Mouse (Mus musculus): ENCODE results near the gene Gbx2. TPM values are rescaled to one million over a fixed set of nuclear protein-coding genes. Genes with fewer than 3 reads are reported as not detected.

The Gbx2 gene
- 0.55 and 0.73 TPM in 2 replicates for polyA plus RNA-seq (2012; rRNA removed)
- polyA plus RNA-seq (2014; fragmentation: Nextera tagmentation; extraction: Ambion mirVana) = 0.58 and 0.63 TPM in 2 replicates

DNA sequence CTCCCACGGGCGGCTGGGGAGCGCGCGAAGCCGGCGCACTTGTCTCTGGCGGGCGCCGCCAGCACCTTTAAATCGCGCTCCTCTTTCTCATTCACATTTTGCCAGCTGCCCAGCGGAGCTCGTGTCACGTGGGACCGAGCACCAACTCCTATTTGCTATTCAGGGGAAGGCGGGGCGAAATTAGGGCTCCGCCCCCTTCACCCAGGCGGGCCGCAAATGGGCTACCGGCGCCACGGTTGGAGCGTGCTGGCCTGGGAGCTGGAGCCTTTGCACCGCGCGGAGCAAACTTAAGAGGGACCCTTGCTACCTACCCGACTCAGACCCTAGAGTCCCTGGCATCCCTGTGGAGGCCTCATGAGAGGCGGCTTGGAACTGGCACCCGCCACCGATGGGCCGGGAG is at the start of gene Gbx2:
TSS of gene Gbx2 (minus strand) at position 60 of the 400 bp plus-strand sequence.
- WGBS (ENCODE audit: insufficient replicate concordance) = 1% methylated on average over 32 of the region's 33 CpGs
- Histone ChIP-seq H3K27me3 (ENCODE audit: control insufficient read depth, insufficient read depth, low read length) (peaks cover 98% of the 10 kb centered on the region), H3K9me3 (ENCODE audit: control insufficient read depth, low read length) (no peaks in the 10 kb centered on the region), H3K4me1 (replicated peaks; ENCODE audit: control insufficient read depth in 2 of 2, insufficient read depth in 2 of 2, low read length in 1 of 2) (no peaks in the 10 kb centered on the region), H3K4me3 (ENCODE audit: insufficient read depth in 1 of 2, low read depth in 2 of 2, low read length in 2 of 2) (peak within 1 kb of the TSS; percentile 6 to 45), H3K27ac (no peak within 1 kb of the TSS), H3K9ac (replicated peaks) (no peak within 1 kb of the TSS), H3K36me3 (replicated peaks; ENCODE audit: control insufficient read depth, insufficient read depth, low read depth) (no peaks in the 10 kb centered on the region), H3K4me2 (ENCODE audit: low read depth) (peak within 1 kb of the TSS; percentile 47)
- TF ChIP-seq CTCF (IDR thresholded peaks at IDR 0.05; ENCODE audit: low read depth) (no peak), EP300 (IDR thresholded peaks at IDR 0.05; ENCODE audit: low read depth) (no peak)
- DNase-seq (ENCODE audit: low read depth in 3 of 3, low spot score in 3 of 3) = peak; percentile 28 to 31 (median 31)
- ATAC-seq (ENCODE audit: insufficient read depth) = peak; percentile 26; the same call in 1 of the 2 replicates

DNA sequence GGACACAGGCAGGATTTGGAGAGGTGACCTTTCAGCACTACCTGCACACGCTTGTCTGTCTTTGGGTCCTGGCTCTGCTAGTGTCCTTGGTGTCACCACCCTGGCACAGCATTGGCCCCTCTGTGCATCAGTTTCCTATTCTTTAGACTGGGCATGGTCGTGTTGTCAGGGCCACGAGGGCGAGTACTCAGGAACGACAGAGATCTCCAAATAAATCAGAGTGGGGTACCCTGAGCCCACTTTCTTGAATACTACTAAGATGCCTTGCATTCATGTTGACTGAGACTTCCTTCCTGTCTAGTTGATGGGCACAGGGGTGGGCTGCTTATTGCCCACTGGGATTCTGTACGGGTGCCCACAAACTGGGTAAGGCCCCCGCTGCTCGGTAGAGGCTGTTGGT is 46.3 kb upstream of the Gbx2 start:
- ATAC-seq (ENCODE audit: insufficient read depth) (no peak), DNase-seq (ENCODE audit: low read depth in 3 of 3, low spot score in 3 of 3) (no peak)
- H3K9me3 ChIP-seq (ENCODE audit: control insufficient read depth, low read length) = no peaks in the 10 kb centered on the region
- H3K27ac ChIP-seq = no peak overlapping the region
- no peak overlapping the region for H3K9ac ChIP-seq (replicated peaks)
- no peak overlapping the region for H3K4me2 ChIP-seq (ENCODE audit: low read depth)
- TF ChIP-seq CTCF (IDR thresholded peaks at IDR 0.05; ENCODE audit: low read depth) = no peak
- no peak for TF ChIP-seq EP300 (IDR thresholded peaks at IDR 0.05; ENCODE audit: low read depth)
- WGBS (ENCODE audit: insufficient replicate concordance) = 78% methylated on average over 8 of the region's 8 CpGs
- H3K36me3 ChIP-seq (replicated peaks; ENCODE audit: control insufficient read depth, insufficient read depth, low read depth) = no peaks in the 10 kb centered on the region
- H3K27me3 ChIP-seq (ENCODE audit: control insufficient read depth, insufficient read depth, low read length) = no peaks in the 10 kb centered on the region
- H3K4me1 ChIP-seq (replicated peaks; ENCODE audit: control insufficient read depth in 2 of 2, insufficient read depth in 2 of 2, low read length in 1 of 2) = no peaks in the 10 kb centered on the region
- H3K4me3 ChIP-seq (ENCODE audit: insufficient read depth in 1 of 2, low read depth in 2 of 2, low read length in 2 of 2) = no peak overlapping the region

DNA sequence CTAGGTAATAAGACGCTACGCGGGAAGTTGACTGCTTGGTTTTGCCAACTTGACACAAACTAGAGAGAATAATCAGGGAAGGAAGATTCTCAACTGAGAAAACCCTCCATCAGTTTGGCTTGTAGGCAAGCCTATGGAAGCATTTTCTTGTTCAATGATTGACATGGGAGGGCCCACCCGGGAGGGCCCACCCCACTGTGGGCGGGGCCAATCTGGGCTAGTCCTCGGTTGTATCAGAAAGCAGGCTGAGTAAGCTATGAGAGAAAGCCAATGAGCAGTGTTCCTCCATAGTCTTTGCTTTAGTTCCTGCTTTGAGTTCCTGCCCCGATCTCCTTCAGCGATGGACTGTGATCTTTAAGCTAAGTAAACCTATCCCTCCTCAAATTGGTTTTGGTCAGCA is 45.4 kb upstream of the Gbx2 start:
- Histone ChIP-seq H3K27ac (no peak overlapping the region), H3K36me3 (replicated peaks; ENCODE audit: control insufficient read depth, insufficient read depth, low read depth) (no peaks in the 10 kb centered on the region), H3K27me3 (ENCODE audit: control insufficient read depth, insufficient read depth, low read length) (no peaks in the 10 kb centered on the region), H3K4me3 (ENCODE audit: insufficient read depth in 1 of 2, low read depth in 2 of 2, low read length in 2 of 2) (no peak overlapping the region), H3K4me1 (replicated peaks; ENCODE audit: control insufficient read depth in 2 of 2, insufficient read depth in 2 of 2, low read length in 1 of 2) (no peaks in the 10 kb centered on the region), H3K9me3 (ENCODE audit: control insufficient read depth, low read length) (no peaks in the 10 kb centered on the region), H3K9ac (replicated peaks) (no peak overlapping the region), H3K4me2 (ENCODE audit: low read depth) (no peak overlapping the region)
- no peak for TF ChIP-seq EP300 (IDR thresholded peaks at IDR 0.05; ENCODE audit: low read depth)
- no peak for TF ChIP-seq CTCF (IDR thresholded peaks at IDR 0.05; ENCODE audit: low read depth)
- DNase-seq (ENCODE audit: low read depth in 3 of 3, low spot score in 3 of 3) (no peak), ATAC-seq (ENCODE audit: insufficient read depth) (no peak)
- 63% methylated on average over 8 of the region's 8 CpGs for WGBS (ENCODE audit: insufficient replicate concordance)

DNA sequence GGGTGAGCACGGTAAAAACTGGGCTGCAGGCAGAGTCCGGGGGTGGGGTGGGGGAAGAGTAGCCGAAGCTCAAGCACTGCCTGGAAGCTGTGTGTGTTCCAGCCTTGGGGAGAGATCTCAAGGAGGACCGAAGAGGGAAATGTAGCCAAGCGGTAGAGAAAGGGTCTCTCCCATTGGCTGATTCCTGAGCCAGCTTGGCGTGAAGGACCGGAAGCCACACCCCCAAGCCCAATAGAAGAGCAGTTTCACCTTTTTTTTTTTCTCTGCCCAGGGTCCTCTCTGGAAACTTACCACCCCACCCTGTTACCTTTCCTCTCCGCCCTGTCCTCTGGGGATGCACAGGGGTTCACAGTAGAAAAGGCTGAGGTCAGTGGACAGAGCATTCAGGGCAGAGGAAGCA is 43.6 kb upstream of the Gbx2 start:
- ATAC-seq (ENCODE audit: insufficient read depth) (no peak), DNase-seq (ENCODE audit: low read depth in 3 of 3, low spot score in 3 of 3) (no peak)
- Histone ChIP-seq H3K36me3 (replicated peaks; ENCODE audit: control insufficient read depth, insufficient read depth, low read depth) (no peaks in the 10 kb centered on the region), H3K4me3 (ENCODE audit: insufficient read depth in 1 of 2, low read depth in 2 of 2, low read length in 2 of 2) (no peak overlapping the region), H3K27ac (no peak overlapping the region), H3K27me3 (ENCODE audit: control insufficient read depth, insufficient read depth, low read length) (peaks cover 6% of the 10 kb centered on the region), H3K4me1 (replicated peaks; ENCODE audit: control insufficient read depth in 2 of 2, insufficient read depth in 2 of 2, low read length in 1 of 2) (no peaks in the 10 kb centered on the region), H3K4me2 (ENCODE audit: low read depth) (no peak overlapping the region), H3K9ac (replicated peaks) (no peak overlapping the region), H3K9me3 (ENCODE audit: control insufficient read depth, low read length) (no peaks in the 10 kb centered on the region)
- TF ChIP-seq CTCF (IDR thresholded peaks at IDR 0.05; ENCODE audit: low read depth) = no peak
- TF ChIP-seq EP300 (IDR thresholded peaks at IDR 0.05; ENCODE audit: low read depth) = no peak
- WGBS (ENCODE audit: insufficient replicate concordance) = 46% methylated on average over 8 of the region's 8 CpGs

DNA sequence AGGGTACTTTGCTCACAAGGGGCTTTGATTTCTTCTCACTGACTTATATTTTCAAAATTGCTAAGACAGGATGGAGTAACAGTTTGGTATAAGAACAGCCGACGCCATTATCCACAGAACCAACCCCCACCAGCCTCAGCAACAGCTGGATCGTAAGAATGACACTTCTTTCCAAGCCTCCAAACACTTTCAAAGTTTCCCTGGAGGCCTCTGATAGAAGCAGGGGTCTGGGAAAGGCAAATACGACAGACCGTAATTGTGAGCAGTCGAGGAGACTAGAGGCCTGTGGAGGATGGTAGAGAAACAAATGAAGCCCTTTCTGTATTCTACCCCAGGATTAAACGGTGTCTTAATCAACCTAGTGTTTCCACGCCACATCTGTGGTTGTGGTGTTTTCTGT is 40.9 kb upstream of the Gbx2 start:
- Histone ChIP-seq H3K4me1 (replicated peaks; ENCODE audit: control insufficient read depth in 2 of 2, insufficient read depth in 2 of 2, low read length in 1 of 2) (no peaks in the 10 kb centered on the region), H3K4me2 (ENCODE audit: low read depth) (no peak overlapping the region), H3K9ac (replicated peaks) (no peak overlapping the region), H3K36me3 (replicated peaks; ENCODE audit: control insufficient read depth, insufficient read depth, low read depth) (no peaks in the 10 kb centered on the region), H3K27ac (no peak overlapping the region), H3K4me3 (ENCODE audit: insufficient read depth in 1 of 2, low read depth in 2 of 2, low read length in 2 of 2) (no peak overlapping the region), H3K9me3 (ENCODE audit: control insufficient read depth, low read length) (no peaks in the 10 kb centered on the region), H3K27me3 (ENCODE audit: control insufficient read depth, insufficient read depth, low read length) (peaks cover 27% of the 10 kb centered on the region)
- no peak for TF ChIP-seq EP300 (IDR thresholded peaks at IDR 0.05; ENCODE audit: low read depth)
- TF ChIP-seq CTCF (IDR thresholded peaks at IDR 0.05; ENCODE audit: low read depth) = no peak
- no peak for DNase-seq (ENCODE audit: low read depth in 3 of 3, low spot score in 3 of 3)
- WGBS (ENCODE audit: insufficient replicate concordance) = 40% methylated on average over 8 of the region's 8 CpGs
- ATAC-seq (ENCODE audit: insufficient read depth) = no peak

All from liver, embryonic 14.5 days (tissue).